ENCODE assay signal across 27 mouse cellular contexts in the genomic region with DNA sequence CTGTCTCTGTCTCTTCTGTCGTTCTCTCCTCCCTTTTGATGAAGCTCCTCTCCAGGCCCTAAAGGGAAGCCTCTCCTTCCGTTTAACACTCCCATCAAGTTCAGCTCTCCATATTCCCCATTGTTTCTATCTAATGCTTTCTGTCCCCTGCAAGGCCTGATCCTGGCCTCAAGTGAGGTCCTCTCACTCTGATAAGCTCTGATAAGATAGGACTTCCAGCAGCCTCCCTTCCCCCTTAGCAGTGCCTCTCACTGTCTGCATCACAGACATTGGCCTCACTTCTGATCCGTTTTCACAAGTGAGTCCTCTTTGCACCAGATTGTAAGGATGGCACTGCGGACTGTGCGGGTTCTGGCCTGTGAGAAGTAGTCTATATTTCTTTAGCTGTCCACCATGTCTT.
DNase-seq lines count a peak whose midpoint lies in the region; ATAC-seq and TF ChIP-seq lines count a peak whose summit lies in the region.
"Had no signal": no experiment of that assay in that cellular context is flagged by ENCODE, and none has a peak within 500 bp of the region (broad histone marks: within the 10 kb centered on the region; RNA-seq: fewer than 3 reads in every experiment).

No protein-coding gene starts in this region.

- H3K4me3 ChIP-seq in liver, postnatal 0 days (ENCODE audit: low read depth, low read length), result no peak overlapping the region
- no peak overlapping the region for H3K4me3 ChIP-seq in liver, embryonic 12.5 days
- H3K4me3 ChIP-seq in liver, embryonic 15.5 days (replicated peaks), result no peak overlapping the region
- H3K4me3 ChIP-seq in kidney, embryonic 14.5 days (ENCODE audit: low read length), result no peak overlapping the region
- no peak overlapping the region for H3K4me3 ChIP-seq in midbrain, embryonic 11.5 days (ENCODE audit: low read depth, low read length)
- H3K4me3 ChIP-seq: embryonic facial prominence, embryonic 12.5 days; embryonic facial prominence, embryonic 15.5 days; gastrocnemius, adult 2 months; heart, embryonic 13.5 days had no signal

- no peaks in the 10 kb centered on the region for H3K36me3 ChIP-seq in liver, postnatal 0 days (replicated peaks; ENCODE audit: insufficient read depth, low read length)
- H3K36me3 ChIP-seq in liver, embryonic 12.5 days, result no peaks in the 10 kb centered on the region
- no peaks in the 10 kb centered on the region for H3K36me3 ChIP-seq in liver, embryonic 15.5 days (replicated peaks)
- H3K36me3 ChIP-seq in kidney, embryonic 14.5 days (ENCODE audit: control insufficient read depth, insufficient read depth, low read length), result no peaks in the 10 kb centered on the region
- no peaks in the 10 kb centered on the region for H3K36me3 ChIP-seq in midbrain, embryonic 11.5 days (ENCODE audit: control insufficient read depth, insufficient read depth, low read length)
- H3K36me3 ChIP-seq: embryonic facial prominence, embryonic 12.5 days; embryonic facial prominence, embryonic 15.5 days; G1E; heart, embryonic 13.5 days had no signal

- no peaks in the 10 kb centered on the region for H3K27me3 ChIP-seq in liver, postnatal 0 days (ENCODE audit: insufficient read depth, low read length)
- H3K27me3 ChIP-seq in liver, embryonic 12.5 days (replicated peaks), result peaks cover 4% of the 10 kb centered on the region; the same call in 1 of the 2 replicates
- no peaks in the 10 kb centered on the region for H3K27me3 ChIP-seq in liver, embryonic 15.5 days
- H3K27me3 ChIP-seq in kidney, embryonic 14.5 days (ENCODE audit: control insufficient read depth, insufficient read depth, low read length), result no peaks in the 10 kb centered on the region
- no peaks in the 10 kb centered on the region for H3K27me3 ChIP-seq in midbrain, embryonic 11.5 days (ENCODE audit: control insufficient read depth, insufficient read depth, low read length)
- H3K27me3 ChIP-seq: CH12.LX; embryonic facial prominence, embryonic 12.5 days; embryonic facial prominence, embryonic 15.5 days; heart, embryonic 13.5 days; Patski had no signal

- no peak overlapping the region for H3K9ac ChIP-seq in liver, postnatal 0 days (replicated peaks)
- no peak overlapping the region for H3K9ac ChIP-seq in liver, embryonic 12.5 days
- no peak overlapping the region for H3K9ac ChIP-seq in liver, embryonic 15.5 days
- no peak overlapping the region for H3K9ac ChIP-seq in kidney, embryonic 14.5 days (ENCODE audit: low read depth, low read length)
- no peak overlapping the region for H3K9ac ChIP-seq in midbrain, embryonic 11.5 days (ENCODE audit: low read length)
- H3K9ac ChIP-seq: embryonic facial prominence, embryonic 12.5 days; embryonic facial prominence, embryonic 15.5 days; forebrain, postnatal 0 days; heart, embryonic 13.5 days; hindbrain, embryonic 14.5 days had no signal

- no peaks in the 10 kb centered on the region for H3K9me3 ChIP-seq in liver, postnatal 0 days (ENCODE audit: low read length)
- no peaks in the 10 kb centered on the region for H3K9me3 ChIP-seq in liver, embryonic 12.5 days (replicated peaks)
- no peaks in the 10 kb centered on the region for H3K9me3 ChIP-seq in liver, embryonic 15.5 days (replicated peaks)
- H3K9me3 ChIP-seq in kidney, embryonic 14.5 days (ENCODE audit: control insufficient read depth, low read length), result no peaks in the 10 kb centered on the region
- no peaks in the 10 kb centered on the region for H3K9me3 ChIP-seq in midbrain, embryonic 11.5 days (ENCODE audit: control insufficient read depth, low read length)
- H3K9me3 ChIP-seq: embryonic facial prominence, embryonic 12.5 days; embryonic facial prominence, embryonic 15.5 days; G1E; heart, embryonic 13.5 days had no signal

- no peaks in the 10 kb centered on the region for H3K4me1 ChIP-seq in liver, postnatal 0 days (ENCODE audit: insufficient read depth)
- peaks cover 19% of the 10 kb centered on the region for H3K4me1 ChIP-seq in liver, embryonic 12.5 days
- H3K4me1 ChIP-seq in liver, embryonic 15.5 days (replicated peaks), result peaks cover 16% of the 10 kb centered on the region
- H3K4me1 ChIP-seq in kidney, embryonic 14.5 days (ENCODE audit: control insufficient read depth, insufficient read depth, low read length), result no peaks in the 10 kb centered on the region
- H3K4me1 ChIP-seq in midbrain, embryonic 11.5 days (ENCODE audit: control insufficient read depth, insufficient read depth, low read length), result no peaks in the 10 kb centered on the region
- H3K4me1 ChIP-seq: embryonic facial prominence, embryonic 12.5 days; embryonic facial prominence, embryonic 15.5 days had no signal

- ATAC-seq in liver, postnatal 0 days, result no peak
- peak; percentile 77 for ATAC-seq in liver, embryonic 12.5 days
- ATAC-seq in liver, embryonic 15.5 days (ENCODE audit: insufficient read depth), result peak; percentile 63
- ATAC-seq in kidney, embryonic 14.5 days (ENCODE audit: low FRiP score, low TSS enrichment), result no peak
- ATAC-seq in midbrain, embryonic 11.5 days (ENCODE audit: low FRiP score), result no peak
- ATAC-seq: forebrain, embryonic 14.5 days; forebrain, postnatal 0 days; hindbrain, postnatal 0 days; Patski had no signal

- no peak for TF ChIP-seq EP300 in liver, postnatal 0 days (IDR thresholded peaks at IDR 0.05; ENCODE audit: low read depth)

- no peak overlapping the region for H3K4me2 ChIP-seq in liver, postnatal 0 days (ENCODE audit: low read depth, low read length)
- peak overlapping the region; percentile 46 for H3K4me2 ChIP-seq in liver, embryonic 12.5 days
- H3K4me2 ChIP-seq in liver, embryonic 15.5 days, result peak overlapping the region; percentile 31
- no peak overlapping the region for H3K4me2 ChIP-seq in kidney, embryonic 14.5 days (replicated peaks; ENCODE audit: low read depth, low read length)
- no peak overlapping the region for H3K4me2 ChIP-seq in midbrain, embryonic 11.5 days
- H3K4me2 ChIP-seq: embryonic facial prominence, embryonic 12.5 days; embryonic facial prominence, embryonic 15.5 days; heart, embryonic 13.5 days; hindbrain, embryonic 14.5 days had no signal

- 64% methylated on average over 5 of the region's 5 CpGs for WGBS in liver, postnatal 0 days (ENCODE audit: insufficient replicate concordance)
- 41% methylated on average over 5 of the region's 5 CpGs for WGBS in liver, embryonic 12.5 days (ENCODE audit: insufficient replicate concordance)
- 45% methylated on average over 5 of the region's 5 CpGs for WGBS in liver, embryonic 15.5 days (ENCODE audit: insufficient replicate concordance)
- WGBS in kidney, embryonic 14.5 days, result 81% methylated on average over 5 of the region's 5 CpGs
- 83% methylated on average over 5 of the region's 5 CpGs for WGBS in midbrain, embryonic 11.5 days

- no peak for TF ChIP-seq CTCF in liver, postnatal 0 days (IDR thresholded peaks at IDR 0.05; ENCODE audit: low read depth)

- peak; percentile 34 for DNase-seq in liver
- no peak for DNase-seq in liver, postnatal 0 days
- no peak for DNase-seq in embryo, embryonic 11 days
- DNase-seq in midbrain, embryonic 11.5 days (ENCODE audit: low spot score, missing footprints), result no peak
- DNase-seq: adrenal gland, postnatal 10 days; adrenal gland, postnatal 36 days; B cell, adult 2 months; cerebellum, adult 18-20 months; cerebellum, adult 9-10 months; cerebellum, postnatal 14 days; forebrain, postnatal 0 days; gastrocnemius, adult 2 months; gastrocnemius, postnatal 14 days; heart, postnatal 14 days; heart, postnatal 4 days had no signal

- H3K27ac ChIP-seq in liver, postnatal 0 days (ENCODE audit: low read depth), result no peak overlapping the region
- H3K27ac ChIP-seq in liver, embryonic 12.5 days, result no peak overlapping the region; the same call in 1 of the 2 replicates
- no peak overlapping the region for H3K27ac ChIP-seq in liver, embryonic 15.5 days (replicated peaks)
- H3K27ac ChIP-seq in kidney, embryonic 14.5 days (ENCODE audit: low read depth, low read length), result no peak overlapping the region
- no peak overlapping the region for H3K27ac ChIP-seq in midbrain, embryonic 11.5 days (ENCODE audit: low read depth, low read length)
- H3K27ac ChIP-seq: embryonic facial prominence, embryonic 12.5 days; embryonic facial prominence, embryonic 15.5 days; gastrocnemius, adult 2 months; heart, embryonic 13.5 days; hindbrain, embryonic 14.5 days; hindbrain, postnatal 0 days had no signal

Comparison
In these comparisons a context has a peak if more than half of its experiments do, and no peak if none do; other contexts are left out.
1. ATAC-seq: peak in liver, embryonic 12.5 days (single experiment) and liver, embryonic 15.5 days (single experiment); none in liver, postnatal 0 days (single experiment), kidney, embryonic 14.5 days (single experiment) and midbrain, embryonic 11.5 days (single experiment).
2. H3K4me2 ChIP-seq: peak in liver, embryonic 12.5 days (single experiment) and liver, embryonic 15.5 days (single experiment); none in liver, postnatal 0 days (single experiment), kidney, embryonic 14.5 days (single experiment) and midbrain, embryonic 11.5 days (single experiment).